Mouse (Mus musculus) intestine, embryonic 15.5 days (tissue): ENCODE results near the gene Itgal. TPM values are rescaled to one million over a fixed set of nuclear protein-coding genes. Genes with fewer than 3 reads are reported as not detected.

Experiments
- ATAC-seq: fragments of 200-750 bp; cut with Nextera tagmentation; 2 replicates; pipeline ENCODE4 v1.8.0; 2017; ENCODE audit warnings: moderate TSS enrichment, moderate library complexity
- H3K27ac ChIP-seq: fragments of 300-500 bp; sonication (generic); 2 replicates; pipeline ENCODE4 v1.5.1; 2015; ENCODE audit warnings: mild to moderate bottlenecking, inconsistent platforms
- H3K27me3 ChIP-seq: fragments of 300-500 bp; sonication (generic); replicated peaks from 2 replicates; pipeline ENCODE4 v1.6.1; 2015; ENCODE audit warnings: inconsistent platforms
- H3K36me3 ChIP-seq: fragments of 300-500 bp; sonication (generic); 2 replicates; pipeline ENCODE4 v1.6.1; 2015; ENCODE audit warnings: inconsistent platforms
- H3K4me1 ChIP-seq: fragments of 300-500 bp; sonication (generic); replicated peaks from 2 replicates; pipeline ENCODE4 v1.6.1; 2015; ENCODE audit warnings: inconsistent platforms
- H3K4me2 ChIP-seq: fragments of 300-500 bp; sonication (generic); replicated peaks from 2 replicates; pipeline ENCODE4 v1.6.1; 2015; ENCODE audit warnings: mild to moderate bottlenecking, inconsistent platforms
- H3K4me3 ChIP-seq: fragments of 300-500 bp; sonication (generic); replicated peaks from 2 replicates; pipeline ENCODE4 v1.5.1; 2015; ENCODE audit warnings: inconsistent platforms
- H3K9ac ChIP-seq: fragments of 300-500 bp; sonication (generic); 2 replicates; pipeline ENCODE4 v1.6.1; 2015; ENCODE audit warnings: inconsistent platforms
- H3K9me3 ChIP-seq: fragments of 300-500 bp; sonication (generic); 2 replicates; pipeline ENCODE4 v1.6.1; 2016; ENCODE audit warnings: inconsistent platforms
- WGBS: fragments of 180-500 bp; shearing (Covaris S2); methylation state at CpG from one replicate; pipeline ENCODE4 v1.1.7; 2015; 5-methylcytosine and 5-hydroxymethylcytosine counted together
- polyA plus RNA-seq: library from polyadenylated mRNA; unstranded; fragments of >200 nt; fragmentation: Nextera tagmentation; extraction: Ambion mirVana; gene quantifications from 2 replicates; pipeline ENCODE4 v1.2.1, GENCODE M21; 2015

The Itgal gene
- polyA plus RNA-seq, 1 experiment from 2014 or later: 2.0 TPM

- no peak overlapping the region for H3K9ac ChIP-seq
- no peak overlapping the region for H3K4me2 ChIP-seq
- no peaks in the 10 kb centered on the region for H3K36me3 ChIP-seq
- no peaks in the 10 kb centered on the region for H3K9me3 ChIP-seq
- no peaks in the 10 kb centered on the region for H3K27me3 ChIP-seq
- H3K4me3 ChIP-seq: no peak overlapping the region
- 0 out of 2 replicates have a peak, but pooled peaks cover under 1% of the 10 kb centered on the region for H3K4me1 ChIP-seq
- WGBS: 79% methylated on average over 5 of the region's 10 CpGs
- ATAC-seq: no peak
- no peak overlapping the region for H3K27ac ChIP-seq
Measured at GRCm38 (mm10) chr7:127285154-127285553, 10.9 kb upstream of the Itgal start.

- no peak overlapping the region for H3K4me2 ChIP-seq
- 79% methylated on average over 1 of the region's 1 CpGs for WGBS
- no peak overlapping the region for H3K27ac ChIP-seq
- no peak overlapping the region for H3K9ac ChIP-seq
- no peaks in the 10 kb centered on the region for H3K4me1 ChIP-seq
- H3K27me3 ChIP-seq: no peaks in the 10 kb centered on the region
- no peak overlapping the region for H3K4me3 ChIP-seq
- no peaks in the 10 kb centered on the region for H3K36me3 ChIP-seq
- ATAC-seq: no peak
- no peaks in the 10 kb centered on the region for H3K9me3 ChIP-seq
Measured at GRCm38 (mm10) chr7:127287940-127288339, 8.1 kb upstream of the Itgal start.

GRCm38 (mm10) chr7:127289306-127289705, 6.8 kb upstream of the Itgal start:
- 78% methylated on average over 2 of the region's 2 CpGs for WGBS
- no peak for ATAC-seq

GRCm38 (mm10) chr7:127290142-127290541, 5.9 kb upstream of the Itgal start:
- Histone ChIP-seq H3K4me3 (no peak overlapping the region), H3K4me1 (no peaks in the 10 kb centered on the region), H3K9me3 (no peaks in the 10 kb centered on the region), H3K27ac (no peak overlapping the region), H3K36me3 (no peaks in the 10 kb centered on the region), H3K27me3 (no peaks in the 10 kb centered on the region), H3K4me2 (no peak overlapping the region), H3K9ac (no peak overlapping the region)
- 74% methylated on average over 8 of the region's 8 CpGs for WGBS
- ATAC-seq: no peak

More at GRCm38 (mm10) chr7:127289306-127289705, 6.8 kb upstream of the Itgal start:
- H3K27ac ChIP-seq: no peak overlapping the region
- no peaks in the 10 kb centered on the region for H3K27me3 ChIP-seq
- no peaks in the 10 kb centered on the region for H3K9me3 ChIP-seq
- H3K4me1 ChIP-seq: no peaks in the 10 kb centered on the region
- H3K4me3 ChIP-seq: no peak overlapping the region
- no peak overlapping the region for H3K9ac ChIP-seq
- no peak overlapping the region for H3K4me2 ChIP-seq
- no peaks in the 10 kb centered on the region for H3K36me3 ChIP-seq

GRCm38 (mm10) chr7:127296786-127297555, 911 bp downstream of the Itgal start:
- no peak for ATAC-seq
- H3K27me3 ChIP-seq: no peaks in the 10 kb centered on the region
- WGBS: 82% methylated on average over 5 of the region's 5 CpGs

GRCm38 (mm10) chr7:127297586-127298193, 1.6 kb downstream of the Itgal start:
- no peaks in the 10 kb centered on the region for H3K4me1 ChIP-seq

More at GRCm38 (mm10) chr7:127296786-127297555, 911 bp downstream of the Itgal start:
- Histone ChIP-seq H3K4me2 (no peak overlapping the region), H3K4me1 (no peaks in the 10 kb centered on the region), H3K9ac (no peak overlapping the region), H3K36me3 (no peaks in the 10 kb centered on the region), H3K27ac (no peak overlapping the region), H3K9me3 (no peaks in the 10 kb centered on the region), H3K4me3 (no peak overlapping the region)

GRCm38 (mm10) chr7:127308431-127308830, 12.4 kb downstream of the Itgal start:
- Histone ChIP-seq H3K4me3 (no peak overlapping the region), H3K36me3 (no peaks in the 10 kb centered on the region), H3K27me3 (no peaks in the 10 kb centered on the region), H3K9me3 (no peaks in the 10 kb centered on the region), H3K9ac (no peak overlapping the region), H3K4me2 (no peak overlapping the region), H3K27ac (no peak overlapping the region), H3K4me1 (no peaks in the 10 kb centered on the region)
- 78% methylated on average over 2 of the region's 2 CpGs for WGBS
- peak; percentile 81 for ATAC-seq

More at GRCm38 (mm10) chr7:127297586-127298193, 1.6 kb downstream of the Itgal start:
- H3K36me3 ChIP-seq: no peaks in the 10 kb centered on the region
- no peaks in the 10 kb centered on the region for H3K9me3 ChIP-seq
- 84% methylated on average over 5 of the region's 5 CpGs for WGBS
- H3K9ac ChIP-seq: no peak overlapping the region
- H3K4me2 ChIP-seq: no peak overlapping the region
- no peaks in the 10 kb centered on the region for H3K27me3 ChIP-seq
- ATAC-seq: no peak
- no peak overlapping the region for H3K27ac ChIP-seq
- no peak overlapping the region for H3K4me3 ChIP-seq

- Histone ChIP-seq H3K9me3 (no peaks in the 10 kb centered on the region), H3K4me3 (no peak overlapping the region), H3K27me3 (no peaks in the 10 kb centered on the region), H3K27ac (no peak overlapping the region), H3K9ac (no peak overlapping the region), H3K36me3 (no peaks in the 10 kb centered on the region), H3K4me1 (no peaks in the 10 kb centered on the region), H3K4me2 (no peak overlapping the region)
- peak; percentile 80 for ATAC-seq
- WGBS: 74% methylated on average over 4 of the region's 4 CpGs
Measured at GRCm38 (mm10) chr7:127308887-127309286, 12.8 kb downstream of the Itgal start.

- H3K4me1 ChIP-seq: no peaks in the 10 kb centered on the region
- H3K27ac ChIP-seq: no peak overlapping the region
- no peaks in the 10 kb centered on the region for H3K9me3 ChIP-seq
- no peak for ATAC-seq
- no peaks in the 10 kb centered on the region for H3K36me3 ChIP-seq
- H3K4me2 ChIP-seq: no peak overlapping the region
- no peak overlapping the region for H3K4me3 ChIP-seq
- H3K27me3 ChIP-seq: no peaks in the 10 kb centered on the region
- no peak overlapping the region for H3K9ac ChIP-seq
- WGBS: 64% methylated on average over 12 of the region's 12 CpGs
Measured at GRCm38 (mm10) chr7:127309951-127310350, 13.9 kb downstream of the Itgal start.

- 42% methylated on average over 8 of the region's 8 CpGs for WGBS
- Histone ChIP-seq H3K4me3 (no peak overlapping the region), H3K9me3 (no peaks in the 10 kb centered on the region), H3K4me1 (no peaks in the 10 kb centered on the region), H3K36me3 (no peaks in the 10 kb centered on the region), H3K9ac (no peak overlapping the region), H3K27me3 (no peaks in the 10 kb centered on the region), H3K4me2 (no peak overlapping the region), H3K27ac (no peak overlapping the region)
- ATAC-seq: no peak
Measured at GRCm38 (mm10) chr7:127313912-127314311, 17.9 kb downstream of the Itgal start.

GRCm38 (mm10) chr7:127321106-127321505, 25.0 kb downstream of the Itgal start:
- no peak overlapping the region for H3K4me3 ChIP-seq
- no peak overlapping the region for H3K27ac ChIP-seq
- H3K9ac ChIP-seq: no peak overlapping the region
- H3K36me3 ChIP-seq: no peaks in the 10 kb centered on the region
- no peaks in the 10 kb centered on the region for H3K9me3 ChIP-seq
- no peak overlapping the region for H3K4me2 ChIP-seq
- 72% methylated on average over 4 of the region's 4 CpGs for WGBS
- no peaks in the 10 kb centered on the region for H3K4me1 ChIP-seq
- H3K27me3 ChIP-seq: no peaks in the 10 kb centered on the region
- no peak for ATAC-seq

GRCm38 (mm10) chr7:127322085-127322484, 26.0 kb downstream of the Itgal start:
- Histone ChIP-seq H3K4me2 (no peak overlapping the region), H3K27me3 (no peaks in the 10 kb centered on the region), H3K27ac (no peak overlapping the region), H3K9ac (no peak overlapping the region), H3K9me3 (no peaks in the 10 kb centered on the region), H3K4me3 (no peak overlapping the region), H3K36me3 (no peaks in the 10 kb centered on the region), H3K4me1 (no peaks in the 10 kb centered on the region)
- ATAC-seq: no peak
- 42% methylated on average over 5 of the region's 5 CpGs for WGBS

- no peaks in the 10 kb centered on the region for H3K4me1 ChIP-seq
- H3K36me3 ChIP-seq: no peaks in the 10 kb centered on the region
- H3K4me2 ChIP-seq: no peak overlapping the region
- H3K9me3 ChIP-seq: no peaks in the 10 kb centered on the region
- H3K4me3 ChIP-seq: no peak overlapping the region
- ATAC-seq: no peak
- H3K9ac ChIP-seq: no peak overlapping the region
- no peak overlapping the region for H3K27ac ChIP-seq
- WGBS: 84% methylated on average over 7 of the region's 7 CpGs
- no peaks in the 10 kb centered on the region for H3K27me3 ChIP-seq
Measured at GRCm38 (mm10) chr7:127324944-127325343, 28.9 kb downstream of the Itgal start.
